Mouse (Mus musculus) forebrain, embryonic 14.5 days (tissue): Measurements from ENCODE around the gene Zdhhc16. TPM values are rescaled to one million over a fixed set of nuclear protein-coding genes. Genes with fewer than 3 reads are reported as not detected.
"Not testable (repeated sequence)": the region's sequence is repeated elsewhere in the genome, so short reads cannot be mapped to it uniquely, and the experiment has no call there.

ENCODE experiments used
- ATAC-seq: fragments of 200-750 bp; cut with Nextera tagmentation; 2 replicates; pipeline ENCODE4 v1.8.0; 2017; ENCODE audit warnings: mild to moderate bottlenecking, moderate library complexity
- DNase-seq: peaks from one replicate; pipeline ENCODE4 v3.0.0-alpha.2; 2015; ENCODE audit warnings: low spot score
- H3K27ac ChIP-seq: fragments of 300-500 bp; sonication (generic); 2 replicates; pipeline ENCODE4 v1.5.1; 2014; ENCODE audit warnings: low read depth, mild to moderate bottlenecking, control low read depth, low read length, moderate library complexity
- H3K27me3 ChIP-seq: fragments of 300-500 bp; sonication (generic); replicated peaks from 2 replicates; pipeline ENCODE4 v1.6.1; 2014; ENCODE audit warnings: low read length, control low read depth, mixed read lengths; ENCODE audit not compliant: control insufficient read depth, insufficient read depth
- H3K36me3 ChIP-seq: fragments of 300-500 bp; sonication (generic); 2 replicates; pipeline ENCODE4 v1.6.1; 2014; ENCODE audit warnings: low read length, control low read depth; ENCODE audit not compliant: control insufficient read depth, insufficient read depth
- H3K4me1 ChIP-seq: fragments of 300-500 bp; sonication (generic); 2 replicates; pipeline ENCODE4 v1.6.1; 2014; ENCODE audit warnings: antibody characterized with exemption, low read length, control low read depth; ENCODE audit not compliant: control insufficient read depth, insufficient read depth
- H3K4me2 ChIP-seq: fragments of 300-500 bp; sonication (generic); 2 replicates; pipeline ENCODE4 v1.6.1; 2014; ENCODE audit warnings: mild to moderate bottlenecking, control low read depth, low read length
- H3K4me3 ChIP-seq: fragments of 300-500 bp; sonication (generic); 2 replicates; pipeline ENCODE4 v1.5.1; 2014; ENCODE audit warnings: low read depth, low read length, control low read depth
- H3K9ac ChIP-seq: fragments of 300-500 bp; sonication (generic); 2 replicates; pipeline ENCODE4 v1.6.1; 2014; ENCODE audit warnings: mild to moderate bottlenecking, low read length, control low read depth, moderate library complexity
- H3K9me3 ChIP-seq: fragments of 300-500 bp; sonication (generic); replicated peaks from 2 replicates; pipeline ENCODE4 v1.6.1; 2016; ENCODE audit warnings: low read length, control low read depth, mixed read lengths; ENCODE audit not compliant: control insufficient read depth
- WGBS: fragments of 180-500 bp; shearing (Covaris S2); extraction: QIAGEN DNeasy Blood & Tissue Kit; methylation state at CpG from one replicate; pipeline ENCODE4 v1.1.7; 2014; 5-methylcytosine and 5-hydroxymethylcytosine counted together
- polyA plus RNA-seq: library from polyadenylated mRNA; unstranded; fragments of >200 nt; fragmentation: Nextera tagmentation; extraction: Ambion mirVana; gene quantifications from 2 replicates; pipeline ENCODE4 v1.2.1, GENCODE M21; 2014

Gene Zdhhc16
- polyA plus RNA-seq, 1 experiment from 2014 or later = 83.7 TPM

DNA sequence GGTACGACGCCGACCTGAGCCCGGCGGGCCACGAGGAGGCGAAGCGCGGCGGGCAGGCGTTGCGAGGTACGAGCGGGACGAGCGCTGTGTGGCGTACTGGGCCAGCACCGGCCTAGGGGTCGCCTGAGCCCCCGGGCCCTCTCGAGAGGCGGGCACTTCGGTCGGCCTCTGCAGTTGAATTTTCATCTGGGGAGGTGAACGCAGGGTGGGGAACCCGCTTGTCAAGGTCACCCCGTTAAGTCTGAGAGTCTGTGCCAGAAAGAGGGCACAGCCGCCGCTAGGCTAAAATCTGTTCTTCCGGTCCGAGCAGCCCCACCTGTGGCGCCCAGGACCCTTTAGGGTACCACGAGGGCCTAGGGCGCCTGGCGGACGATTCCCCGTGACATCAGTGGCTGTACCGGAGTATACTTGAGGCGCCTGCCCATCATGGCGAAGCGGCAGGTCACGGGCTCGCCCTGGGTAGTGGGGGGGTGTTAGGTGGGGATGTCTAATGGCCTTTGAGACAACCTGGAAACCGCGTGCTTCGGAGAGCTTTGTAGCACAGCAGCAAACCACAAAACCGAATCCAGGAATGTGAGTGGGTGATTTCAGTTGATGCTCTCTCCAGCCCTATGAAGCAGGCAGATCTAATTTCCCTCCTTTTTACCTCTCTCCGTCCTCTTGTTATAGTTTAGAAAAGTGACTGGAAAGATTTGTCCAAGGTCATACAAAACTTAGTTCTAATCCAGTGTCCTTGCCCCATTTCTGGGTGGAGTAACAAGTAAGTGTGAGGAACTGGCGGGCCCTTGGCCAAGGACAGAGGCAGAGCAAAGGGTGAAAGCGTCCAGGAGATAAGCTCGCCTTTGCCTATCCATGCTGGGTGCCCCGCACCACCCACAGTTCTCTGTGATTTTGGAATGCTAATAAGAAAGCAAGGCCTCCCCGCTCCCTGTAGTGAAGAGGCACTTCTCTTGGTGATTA is 20.9 kb upstream of the Zdhhc16 start:
- Histone ChIP-seq H3K27me3 (no peaks in the 10 kb centered on the region), H3K4me3 (peak overlapping the region; percentile 88), H3K27ac (peak overlapping the region; percentile 78), H3K9ac (peak overlapping the region; percentile 88), H3K4me1 (peaks cover 19% of the 10 kb centered on the region), H3K4me2 (peak overlapping the region; percentile 89), H3K36me3 (peaks cover 18% of the 10 kb centered on the region), H3K9me3 (no peaks in the 10 kb centered on the region)
- WGBS = under 1% methylated on average over 48 of the region's 53 CpGs
- ATAC-seq (peak; percentile 77), DNase-seq (peak; percentile 21)

DNA sequence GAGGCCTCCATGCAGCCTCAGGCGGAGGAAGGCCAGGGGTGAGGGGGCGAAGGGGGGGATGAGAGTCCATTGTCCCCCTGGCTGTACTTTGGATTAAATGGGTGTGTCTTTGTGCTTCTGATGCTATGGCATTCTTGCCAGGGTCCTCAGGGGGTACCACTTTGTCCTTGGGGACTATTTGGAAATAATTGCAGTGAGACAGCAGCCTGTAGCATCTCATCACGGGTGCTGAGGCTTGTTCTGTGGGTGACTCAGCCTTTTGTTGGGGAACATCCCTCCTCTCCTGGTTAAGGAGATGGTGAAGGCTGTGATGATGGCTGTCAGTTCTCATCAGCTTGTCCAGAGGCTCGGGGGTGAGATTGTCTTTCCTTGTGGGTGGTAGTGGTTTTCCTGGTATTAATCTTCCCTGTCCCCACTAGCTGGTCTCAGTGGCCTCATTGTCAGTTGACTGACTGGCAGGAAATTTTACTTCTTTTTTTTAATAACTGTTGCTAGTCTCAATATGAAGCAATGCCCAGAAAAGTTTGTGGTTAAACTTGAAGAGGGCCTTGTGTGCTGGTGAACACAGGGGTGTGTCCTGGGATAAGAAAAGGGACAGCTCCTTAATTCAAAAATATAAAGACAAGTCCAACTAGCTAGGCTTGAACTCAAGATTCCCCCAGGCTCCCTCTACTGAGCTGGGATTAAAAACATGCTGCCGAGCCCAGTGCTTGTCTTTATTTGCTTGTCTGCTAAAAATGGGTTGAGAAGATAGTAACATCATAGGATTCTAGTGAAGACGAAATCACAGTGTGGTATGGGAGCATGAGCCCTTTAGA is 19.3 kb upstream of the Zdhhc16 start:
- Histone ChIP-seq H3K9me3 (no peaks in the 10 kb centered on the region), H3K27me3 (no peaks in the 10 kb centered on the region), H3K27ac (peak overlapping the region; percentile 14; the same call in 1 of the 2 replicates), H3K36me3 (peaks cover 25% of the 10 kb centered on the region), H3K4me1 (peaks cover 19% of the 10 kb centered on the region), H3K4me3 (peak overlapping the region; percentile 88), H3K4me2 (peak overlapping the region; percentile 89), H3K9ac (peak overlapping the region; percentile 88)
- 33% methylated on average over 6 of the region's 6 CpGs for WGBS
- DNase-seq (no peak), ATAC-seq (no peak)

DNA sequence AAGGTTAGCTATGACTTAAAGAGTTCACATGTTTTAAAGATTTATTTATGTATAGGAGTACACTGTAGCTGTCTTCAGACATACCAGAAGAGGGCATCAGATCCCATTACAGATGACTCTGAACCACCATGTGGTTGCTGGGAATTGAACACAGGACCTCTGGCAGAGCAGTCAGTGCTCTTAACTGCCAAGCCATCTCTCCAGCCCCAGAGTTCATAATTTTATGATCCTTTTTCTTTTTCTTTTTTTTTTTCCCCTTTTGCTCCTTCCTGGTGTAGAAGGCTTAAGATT is 18.7 kb upstream of the Zdhhc16 start:
- not testable (repeated sequence) for H3K27ac ChIP-seq, H3K9me3 ChIP-seq, H3K9ac ChIP-seq, DNase-seq, ATAC-seq, H3K27me3 ChIP-seq
- Histone ChIP-seq H3K4me2 (peak overlapping the region; percentile 89; the same call in 1 of the 2 replicates), H3K4me3 (0 out of 2 replicates have a peak overlapping the region, but pooled peaks have one; percentile 1), H3K4me1 (peaks cover 19% of the 10 kb centered on the region), H3K36me3 (peaks cover 31% of the 10 kb centered on the region)

DNA sequence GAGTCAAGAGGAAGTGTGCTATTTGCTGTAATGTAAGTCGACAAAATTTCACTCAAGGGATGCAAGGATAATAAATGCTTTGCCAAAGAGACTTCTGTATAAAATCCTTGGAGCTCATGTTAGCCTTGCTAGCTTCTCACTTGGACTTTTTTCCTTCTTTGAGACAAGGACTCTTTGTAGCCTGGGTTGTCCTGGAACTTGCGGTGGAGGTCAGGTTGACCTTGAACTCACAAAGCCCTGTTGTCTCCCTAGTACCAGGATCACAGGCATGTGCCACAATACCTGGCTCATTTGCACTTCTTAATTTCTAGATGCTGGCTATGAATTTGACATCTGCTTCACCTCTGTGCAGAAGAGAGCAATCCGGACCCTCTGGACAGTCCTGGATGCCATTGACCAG is 18.0 kb upstream of the Zdhhc16 start:
- ATAC-seq = no peak
- Histone ChIP-seq H3K27me3 (no peaks in the 10 kb centered on the region), H3K9ac (no peak overlapping the region), H3K4me3 (no peak overlapping the region), H3K27ac (no peak overlapping the region), H3K9me3 (no peaks in the 10 kb centered on the region), H3K36me3 (peaks cover 35% of the 10 kb centered on the region), H3K4me2 (no peak overlapping the region), H3K4me1 (peaks cover 19% of the 10 kb centered on the region)
- no peak for DNase-seq
- 95% methylated on average over 3 of the region's 3 CpGs for WGBS

DNA sequence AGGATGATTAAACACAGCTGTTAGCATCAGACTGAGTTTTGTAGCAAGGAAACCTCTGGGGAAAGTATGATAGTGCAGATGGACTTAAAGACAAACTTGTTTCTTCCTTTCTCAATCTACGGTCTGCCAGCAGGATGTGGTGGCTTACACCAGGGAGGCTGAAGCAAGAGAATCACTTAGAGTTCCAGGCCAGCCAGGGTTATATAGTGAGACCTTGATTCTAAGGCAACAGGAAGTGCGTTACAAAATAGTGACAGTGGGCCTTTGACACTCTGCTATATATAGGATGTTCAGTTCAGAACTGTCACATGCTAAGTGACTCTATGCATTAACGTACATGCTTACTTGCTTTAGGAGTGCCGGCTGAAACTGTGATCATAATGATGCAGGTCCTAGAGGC is 16.4 kb upstream of the Zdhhc16 start:
- 91% methylated on average over 4 of the region's 4 CpGs for WGBS
- peaks cover 46% of the 10 kb centered on the region for H3K36me3 ChIP-seq
- DNase-seq = no peak

DNA sequence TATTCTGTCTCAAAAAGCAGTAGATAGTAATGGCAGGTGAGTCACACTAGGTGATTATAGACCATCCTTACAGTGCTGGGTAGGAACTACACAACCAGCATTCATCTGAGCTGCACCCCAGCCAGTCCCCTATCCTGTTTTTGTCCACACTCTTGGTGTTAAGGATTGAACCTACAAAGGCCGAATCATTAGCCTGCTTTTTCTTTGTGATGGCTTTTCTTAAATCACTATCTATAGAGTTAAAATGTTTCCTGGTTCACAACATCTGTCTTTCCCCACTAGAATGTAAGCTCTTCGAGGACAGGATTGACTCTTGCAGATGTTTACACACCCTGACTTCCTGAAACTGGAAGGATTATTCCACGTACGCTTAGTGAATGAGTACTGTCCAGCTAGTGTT is 13.8 kb upstream of the Zdhhc16 start:
- Histone ChIP-seq H3K4me1 (peaks cover 1% of the 10 kb centered on the region; the same call in 1 of the 2 replicates), H3K36me3 (peaks cover 70% of the 10 kb centered on the region), H3K4me3 (no peak overlapping the region), H3K27me3 (no peaks in the 10 kb centered on the region), H3K27ac (no peak overlapping the region), H3K9me3 (no peaks in the 10 kb centered on the region), H3K9ac (no peak overlapping the region), H3K4me2 (no peak overlapping the region)
- 78% methylated on average over 4 of the region's 4 CpGs for WGBS
- ATAC-seq = no peak
- no peak for DNase-seq

More for the DNA sequence above, 16.4 kb upstream of the Zdhhc16 start:
- Histone ChIP-seq H3K4me2 (no peak overlapping the region), H3K4me3 (no peak overlapping the region), H3K27me3 (no peaks in the 10 kb centered on the region), H3K9ac (no peak overlapping the region), H3K9me3 (no peaks in the 10 kb centered on the region), H3K27ac (no peak overlapping the region), H3K4me1 (peaks cover 19% of the 10 kb centered on the region)
- no peak for ATAC-seq

DNA sequence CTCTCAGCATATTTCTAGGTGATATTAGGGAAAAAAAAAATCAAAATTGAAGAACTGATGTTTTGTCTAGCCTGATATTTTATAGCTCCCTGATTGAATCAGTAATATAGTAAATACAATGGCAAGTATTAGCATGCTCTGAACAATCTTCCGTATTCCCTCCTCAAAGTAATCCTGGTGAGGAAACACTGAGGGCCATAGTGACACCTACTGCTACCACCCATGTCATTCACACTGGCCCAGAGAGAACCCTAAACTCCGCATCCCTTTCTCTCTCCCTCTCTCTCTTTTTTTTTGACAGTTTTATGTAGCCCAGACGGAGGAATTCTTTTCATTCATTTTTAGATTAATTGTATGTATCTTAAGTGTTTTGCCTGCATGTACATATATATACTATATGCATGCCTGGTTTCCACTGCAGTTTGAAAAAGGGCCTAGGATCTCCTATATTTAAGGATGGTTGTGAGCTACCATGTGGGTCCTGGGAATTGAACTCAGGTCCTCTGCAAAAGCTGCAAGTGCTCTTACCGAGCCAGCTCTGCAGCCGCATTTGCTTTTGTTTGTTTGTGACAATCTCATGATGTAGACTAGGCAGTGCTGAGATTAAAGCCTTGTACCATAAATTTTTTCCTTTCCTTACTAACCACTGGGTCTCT is 12.7 kb upstream of the Zdhhc16 start:
- WGBS = 80% methylated on average over 5 of the region's 5 CpGs
- Histone ChIP-seq H3K9me3 (no peaks in the 10 kb centered on the region), H3K4me2 (no peak overlapping the region), H3K4me3 (no peak overlapping the region), H3K9ac (no peak overlapping the region), H3K27ac (no peak overlapping the region), H3K36me3 (peaks cover 76% of the 10 kb centered on the region), H3K27me3 (no peaks in the 10 kb centered on the region), H3K4me1 (no peaks in the 10 kb centered on the region)
- DNase-seq (no peak), ATAC-seq (no peak)

DNA sequence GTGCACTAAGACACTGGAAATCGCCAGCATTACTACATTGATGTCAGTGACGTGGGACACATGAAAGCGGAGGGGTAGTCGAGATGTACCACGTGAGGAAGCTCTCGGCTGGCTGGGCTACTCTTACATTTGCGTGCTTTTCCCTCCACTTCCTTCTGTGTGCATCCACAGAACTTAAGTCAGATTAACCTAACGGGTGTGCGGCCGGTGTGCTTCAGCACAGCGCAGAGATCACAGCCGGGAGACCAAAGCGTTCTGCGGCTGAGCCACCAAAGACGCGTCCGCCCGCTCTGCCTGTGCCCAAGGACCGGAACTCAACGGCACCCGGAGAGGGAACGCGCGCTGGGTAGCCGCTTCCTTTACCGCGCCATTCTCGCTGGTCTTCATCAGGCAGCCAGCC is 594 bp upstream of the Zdhhc16 start:
- Histone ChIP-seq H3K9me3 (no peaks in the 10 kb centered on the region), H3K9ac (peak overlapping the region; percentile 74), H3K27me3 (no peaks in the 10 kb centered on the region), H3K4me2 (peak overlapping the region; percentile 79), H3K4me1 (peaks cover 18% of the 10 kb centered on the region), H3K27ac (peak overlapping the region; percentile 15; the same call in 1 of the 2 replicates), H3K36me3 (peaks cover 38% of the 10 kb centered on the region), H3K4me3 (peak overlapping the region; percentile 81)
- under 1% methylated on average over 28 of the region's 28 CpGs for WGBS
- ATAC-seq (peak; percentile 15), DNase-seq (peak; percentile 10)
